Mouse (Mus musculus) embryonic facial prominence, embryonic 13.5 days (tissue): ENCODE measurements around the gene Kcnk16. TPM values are rescaled to one million over a fixed set of nuclear protein-coding genes. Genes with fewer than 3 reads are reported as not detected.

Experiments
- ATAC-seq: fragments of 200-750 bp; cut with Nextera tagmentation; 2 replicates; pipeline ENCODE4 v1.8.0; 2017; ENCODE audit warnings: low read depth; ENCODE audit not compliant: insufficient number of reproducible peaks, insufficient read depth, low FRiP score, low TSS enrichment
- H3K27ac ChIP-seq: fragments of 300-500 bp; sonication (generic); 2 replicates; pipeline ENCODE4 v1.5.1; 2015; ENCODE audit warnings: moderate library complexity, mild to moderate bottlenecking, inconsistent platforms
- H3K27me3 ChIP-seq: fragments of 300-500 bp; sonication (generic); 2 replicates; pipeline ENCODE4 v1.6.1; 2015; ENCODE audit warnings: mild to moderate bottlenecking, inconsistent platforms
- H3K36me3 ChIP-seq: fragments of 300-500 bp; sonication (generic); 2 replicates; pipeline ENCODE4 v1.6.1; 2015; ENCODE audit warnings: mild to moderate bottlenecking, inconsistent platforms
- H3K4me1 ChIP-seq: fragments of 300-500 bp; sonication (generic); 2 replicates; pipeline ENCODE4 v1.6.1; 2015; ENCODE audit warnings: inconsistent platforms
- H3K4me2 ChIP-seq: fragments of 300-500 bp; sonication (generic); 2 replicates; pipeline ENCODE4 v1.6.1; 2015; ENCODE audit warnings: moderate library complexity, mild to moderate bottlenecking, inconsistent platforms
- H3K4me3 ChIP-seq: fragments of 300-500 bp; sonication (generic); 2 replicates; pipeline ENCODE4 v1.5.1; 2015; ENCODE audit warnings: mild to moderate bottlenecking, inconsistent platforms
- H3K9ac ChIP-seq: fragments of 300-500 bp; sonication (generic); 2 replicates; pipeline ENCODE4 v1.6.1; 2015; ENCODE audit warnings: mild to moderate bottlenecking, inconsistent platforms
- H3K9me3 ChIP-seq: fragments of 300-500 bp; sonication (generic); 2 replicates; pipeline ENCODE4 v1.6.1; 2016; ENCODE audit warnings: inconsistent platforms
- WGBS: fragments of 180-500 bp; shearing (Covaris S2); methylation state at CpG from one replicate; pipeline ENCODE4 v1.1.7; 2015; ENCODE audit warnings: mixed read lengths; 5-methylcytosine and 5-hydroxymethylcytosine counted together
- polyA plus RNA-seq: library from polyadenylated mRNA; unstranded; fragments of >200 nt; fragmentation: Nextera tagmentation; extraction: Ambion mirVana; gene quantifications from 2 replicates; pipeline ENCODE4 v1.2.1, GENCODE M21; 2015

Gene Kcnk16
- polyA plus RNA-seq, 1 experiment from 2014 or later: not detected

- WGBS: 84% methylated on average over 7 of the region's 7 CpGs
These were observed 54.9 kb downstream of the Kcnk16 start for GRCm38 (mm10) chr14:20214125-20214524.

DNA sequence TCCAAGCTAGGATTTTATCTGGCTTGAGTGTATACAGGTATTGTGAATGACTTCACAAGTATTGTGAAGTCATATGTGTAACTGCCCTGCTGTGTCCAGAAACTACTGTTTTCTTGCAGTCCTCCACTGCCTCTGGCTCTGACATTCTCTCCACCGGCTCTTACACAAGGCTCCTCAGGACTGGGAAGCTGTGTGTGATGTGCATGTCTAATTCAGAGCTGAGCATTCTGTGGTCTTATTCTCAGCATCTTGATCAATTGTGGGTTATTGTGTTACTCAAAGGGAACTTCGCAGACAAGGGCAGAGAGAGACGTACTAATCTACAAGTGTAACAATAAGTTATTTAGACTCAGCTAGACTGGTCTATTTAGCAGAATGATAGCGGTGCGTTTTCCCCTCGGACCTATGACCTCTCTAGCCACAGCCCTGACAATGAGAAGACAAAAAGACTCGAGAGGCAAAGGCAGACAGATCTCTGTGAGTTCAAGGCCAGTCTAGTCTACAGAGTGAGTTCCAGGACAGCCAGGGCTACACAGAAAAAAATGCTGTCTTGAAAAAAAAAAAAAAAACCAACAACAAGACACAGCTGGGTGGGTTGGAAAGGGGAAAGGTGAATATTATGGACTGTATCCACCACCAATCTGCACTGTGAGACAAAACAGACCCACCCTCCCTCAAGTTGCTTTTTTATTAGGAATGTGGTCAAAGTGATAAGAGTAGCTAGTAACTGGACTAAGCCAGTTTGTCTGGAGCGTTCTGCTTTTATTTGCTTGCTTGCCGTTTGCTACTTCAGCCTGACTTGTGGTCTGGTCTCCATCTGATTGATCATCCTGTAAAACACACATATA lies 57.0 kb downstream of the Kcnk16 start:
- no peak for ATAC-seq
- Histone ChIP-seq H3K4me1 (no peaks in the 10 kb centered on the region), H3K9me3 (no peaks in the 10 kb centered on the region), H3K27ac (no peak overlapping the region), H3K27me3 (no peaks in the 10 kb centered on the region), H3K36me3 (no peaks in the 10 kb centered on the region), H3K9ac (no peak overlapping the region), H3K4me2 (no peak overlapping the region), H3K4me3 (no peak overlapping the region)
- WGBS: 67% methylated on average over 9 of the region's 9 CpGs

More at GRCm38 (mm10) chr14:20214125-20214524, 54.9 kb downstream of the Kcnk16 start:
- H3K4me1 ChIP-seq: no peaks in the 10 kb centered on the region
- no peaks in the 10 kb centered on the region for H3K27me3 ChIP-seq
- H3K4me3 ChIP-seq: no peak overlapping the region
- H3K27ac ChIP-seq: no peak overlapping the region
- ATAC-seq: no peak
- no peak overlapping the region for H3K4me2 ChIP-seq
- H3K9me3 ChIP-seq: no peaks in the 10 kb centered on the region
- no peak overlapping the region for H3K9ac ChIP-seq
- no peaks in the 10 kb centered on the region for H3K36me3 ChIP-seq

Other genes starting within 250 kb of the Kcnk16 start
- 12.0 and 18.7 TPM in 2 replicates for gene Saysd1, start 130.7 kb downstream of the Kcnk16 start, polyA plus RNA-seq
- 4.9 and 5.0 TPM in 2 replicates for gene Kcnk5, start 87.4 kb downstream of the Kcnk16 start, polyA plus RNA-seq
- 21.4 and 21.5 TPM in 2 replicates for gene Nudt13, start 25.5 kb upstream of the Kcnk16 start, polyA plus RNA-seq
- gene Ecd, start 78.9 kb upstream of the Kcnk16 start, polyA plus RNA-seq: 56.3 and 57.5 TPM in 2 replicates
- gene Fam149b, start 79.0 kb upstream of the Kcnk16 start, polyA plus RNA-seq: 40.8 and 42.0 TPM in 2 replicates
- 239 and 265 TPM in 2 replicates for gene Dnajc9, start 119.7 kb upstream of the Kcnk16 start, polyA plus RNA-seq
- 87.1 and 94.8 TPM in 2 replicates for gene Mrps16, start 124.4 kb upstream of the Kcnk16 start, polyA plus RNA-seq
- 0.34 and 0.59 TPM in 2 replicates for gene Cfap70, start 183.0 kb upstream of the Kcnk16 start, polyA plus RNA-seq
- 39.5 and 42.0 TPM in 2 replicates for gene Anxa7, start 210.9 kb upstream of the Kcnk16 start, polyA plus RNA-seq
- 1.6 and 1.7 TPM in 2 replicates for gene Mss51, start 227.7 kb upstream of the Kcnk16 start, polyA plus RNA-seq